Mouse (Mus musculus): ENCODE results near the gene Qrich2.

Qrich2 gene

GRCm38 (mm10) chr11:116445596-116446307, 20.3 kb downstream of the Qrich2 start:
- in situ Hi-C loops (cut with MseI, MboI) = loop anchor here in 1 of 2 experiments (10.0 kb wide), 1 partner anchor 121 kb away; no protein-coding TSS in a partner anchor

GRCm38 (mm10) chr11:116443935-116444334, 22.1 kb downstream of the Qrich2 start:
- in situ Hi-C loops (cut with MseI, MboI) = loop anchor here in 1 of 2 experiments (10.0 kb wide), 1 partner anchor 119 kb away; no protein-coding TSS in a partner anchor

DNA sequence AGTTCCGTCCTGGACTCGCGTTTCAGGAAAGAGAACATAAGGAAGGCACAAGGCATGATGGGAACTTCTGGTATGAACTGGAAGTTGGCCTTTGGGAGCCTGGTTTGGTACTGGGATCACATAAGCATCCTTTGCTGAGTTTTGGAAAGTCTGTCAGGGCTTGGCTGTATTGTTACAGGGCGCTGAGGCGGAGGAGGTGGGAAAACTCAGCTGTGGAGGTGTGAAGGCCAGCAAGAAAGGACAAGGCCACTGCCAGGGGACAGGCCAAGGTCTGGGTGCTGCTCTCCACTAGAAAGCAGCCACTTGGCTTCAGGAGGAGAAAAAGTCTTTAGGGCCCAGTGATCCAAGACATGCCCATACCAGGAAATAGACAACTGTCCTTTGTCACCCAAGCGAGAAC, 22.7 kb downstream of the Qrich2 start:
- in situ Hi-C loops (cut with MseI, MboI) = loop anchor here in 1 of 2 experiments (10.0 kb wide), 1 partner anchor 119 kb away; no protein-coding TSS in a partner anchor

DNA sequence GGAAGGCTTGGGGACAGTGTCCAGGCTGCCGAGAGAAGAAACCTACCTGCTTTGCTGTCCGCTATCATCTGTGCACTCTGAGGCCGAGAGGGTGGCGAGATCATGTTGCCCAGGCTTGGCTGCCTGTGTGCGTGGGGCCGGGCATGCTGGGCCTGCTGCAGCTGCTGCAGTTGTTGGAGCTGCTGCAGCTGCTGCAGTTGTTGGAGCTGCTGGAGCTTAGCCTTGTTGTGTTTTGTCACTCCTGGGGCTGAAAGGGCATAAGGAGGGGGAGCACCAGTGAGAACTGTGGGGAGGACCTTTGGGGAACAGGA, 23.2 kb downstream of the Qrich2 start:
- in situ Hi-C loops (cut with MseI, MboI) = loop anchor here in 1 of 2 experiments (10.0 kb wide), 1 partner anchor 118 kb away; no protein-coding TSS in a partner anchor

GRCm38 (mm10) chr11:116442129-116442866, 23.7 kb downstream of the Qrich2 start:
- in situ Hi-C loops (cut with MseI, MboI) = loop anchor here in 1 of 2 experiments (10.0 kb wide), 1 partner anchor 117 kb away; no protein-coding TSS in a partner anchor

- in situ Hi-C loops (cut with MseI, MboI) = loop anchor here in 1 of 2 experiments (10.0 kb wide), 1 partner anchor 116 kb away; no protein-coding TSS in a partner anchor
Observed at GRCm38 (mm10) chr11:116440408-116441068, 25.5 kb downstream of the Qrich2 start.

- in situ Hi-C loops (cut with MseI, MboI) = loop anchor here in 1 of 2 experiments (10.0 kb wide), 1 partner anchor 115 kb away; no protein-coding TSS in a partner anchor
Observed at GRCm38 (mm10) chr11:116439269-116440240, 26.5 kb downstream of the Qrich2 start.

GRCm38 (mm10) chr11:116437541-116437940, 28.5 kb downstream of the Qrich2 start:
- in situ Hi-C loops (cut with MseI, MboI) = no loop called here

GRCm38 (mm10) chr11:116436725-116437331, 29.2 kb downstream of the Qrich2 start:
- in situ Hi-C loops (cut with MseI, MboI) = no loop called here

GRCm38 (mm10) chr11:116435992-116436724, 29.9 kb downstream of the Qrich2 start:
- in situ Hi-C loops (cut with MseI, MboI) = no loop called here

GRCm38 (mm10) chr11:116434967-116435752, 30.9 kb downstream of the Qrich2 start:
- in situ Hi-C loops (cut with MseI, MboI) = no loop called here

DNA sequence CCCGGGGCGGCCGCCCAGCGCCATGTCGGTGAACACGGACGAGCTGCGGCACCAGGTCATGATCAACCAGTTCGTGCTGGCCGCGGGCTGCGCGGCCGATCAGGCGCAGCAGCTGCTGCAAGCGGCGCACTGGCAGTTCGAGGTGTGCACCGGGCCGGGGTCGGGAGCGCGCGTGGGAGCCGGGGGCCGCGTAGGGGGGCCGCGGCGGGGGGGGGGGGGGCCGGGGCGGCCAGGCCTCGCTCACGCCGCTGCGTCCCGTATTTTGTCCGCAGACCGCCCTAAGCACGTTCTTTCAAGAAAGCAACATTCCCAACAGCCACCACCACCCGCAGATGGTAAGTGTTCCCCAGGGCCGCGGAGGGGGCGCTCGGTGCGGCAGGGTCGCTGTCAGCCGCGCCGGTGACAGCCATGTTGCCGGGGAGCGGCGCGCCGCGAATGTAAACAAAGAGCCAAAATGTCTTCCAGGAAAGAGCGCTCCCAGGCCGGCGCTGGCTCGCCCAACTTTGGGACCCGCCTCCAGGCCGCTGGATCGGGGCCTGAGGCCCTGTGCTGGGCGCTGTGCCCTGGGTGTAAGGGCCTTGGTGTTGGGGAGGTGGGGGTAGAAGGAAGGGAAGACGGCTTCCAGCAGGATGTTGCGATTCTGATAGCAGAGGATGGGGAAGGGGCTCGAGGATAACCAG, 31.6 kb downstream of the Qrich2 start:
- in situ Hi-C loops (cut with MseI, MboI) = no loop called here

DNA sequence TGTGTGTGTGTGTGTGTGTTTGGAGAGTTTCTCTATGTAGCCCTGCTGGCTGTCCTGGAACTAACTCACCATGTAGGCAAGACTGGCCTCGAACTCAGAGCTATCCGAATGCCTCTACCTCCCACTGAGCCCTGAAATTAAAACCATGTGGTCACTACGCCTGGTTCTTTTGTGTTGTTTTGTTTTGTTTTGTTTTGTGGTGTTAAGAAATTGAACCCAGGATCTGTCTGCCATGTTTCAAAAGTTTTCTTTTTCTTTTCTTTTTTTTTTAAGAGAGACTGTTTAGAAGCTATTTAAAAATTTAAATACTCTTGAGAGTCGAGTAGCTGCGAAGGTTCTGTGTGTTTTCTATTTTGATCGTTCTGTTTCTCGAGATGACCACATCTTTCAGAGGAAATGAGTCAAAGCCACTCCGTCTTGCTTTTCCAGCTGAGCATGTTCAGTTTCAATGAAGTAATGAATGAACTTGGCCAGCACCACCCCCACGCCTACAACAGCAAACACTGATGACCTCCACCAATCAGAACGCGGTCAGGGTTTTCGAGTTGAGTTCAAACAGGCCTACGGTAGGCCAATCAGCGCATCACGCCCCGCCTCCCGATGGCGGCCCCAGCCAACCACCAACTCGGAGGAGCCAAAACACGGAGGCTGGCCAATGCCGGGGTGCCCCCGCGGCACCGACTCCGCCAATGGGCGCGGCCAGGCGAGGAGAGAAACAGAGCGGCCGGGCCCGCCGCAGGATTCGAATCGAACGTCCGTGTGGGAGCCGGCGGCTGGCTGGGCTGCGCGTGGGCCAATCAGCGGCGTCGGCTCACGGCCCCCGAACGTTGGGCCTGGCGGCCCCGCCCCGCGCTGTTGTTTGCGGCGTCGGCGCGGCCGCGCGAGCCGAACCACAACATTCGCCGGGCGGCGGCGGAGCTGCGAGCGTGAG, 32.4 kb downstream of the Qrich2 start, which contains the start of gene Ubald2:
Ubald2 (plus strand) TSS at position 739 of the 931 bp plus-strand sequence.
- in situ Hi-C loops (cut with MseI, MboI) = no loop called here

DNA sequence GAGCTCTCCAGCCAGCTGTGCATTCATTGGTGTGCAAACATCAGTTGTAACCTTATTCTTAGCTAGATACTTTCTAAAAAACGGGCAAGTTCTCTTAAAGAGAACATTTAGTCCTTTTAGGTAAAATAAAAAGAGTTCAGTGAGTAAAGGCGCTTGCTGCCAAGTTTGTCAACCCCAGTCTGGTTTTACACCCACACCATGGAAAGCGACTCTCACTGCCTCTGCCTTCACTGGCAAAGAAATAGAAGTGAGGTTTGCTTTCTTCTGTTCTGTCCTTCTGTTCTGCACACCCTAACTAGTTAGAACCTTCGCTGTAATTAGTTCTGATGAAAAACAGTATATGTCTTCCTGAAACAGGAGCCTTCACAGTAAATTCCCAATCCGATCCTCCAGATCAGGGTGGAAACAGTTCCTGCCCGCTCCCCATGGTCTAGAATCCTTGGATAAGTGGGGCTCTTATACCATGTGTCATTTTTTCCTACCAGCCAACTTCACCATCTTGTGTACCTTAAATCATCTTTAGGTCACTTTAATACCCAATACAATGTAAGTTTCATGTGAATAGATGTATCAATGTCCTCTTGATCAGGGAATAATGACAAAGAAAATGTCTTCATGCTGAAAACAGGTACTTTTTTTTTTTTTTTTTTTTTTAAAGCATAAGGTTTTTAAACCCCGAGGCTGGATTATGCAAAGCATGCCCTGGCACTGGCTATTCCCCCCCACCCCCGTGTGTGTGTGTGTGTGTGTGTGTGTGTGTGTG, 33.3 kb downstream of the Qrich2 start:
- in situ Hi-C loops (cut with MseI, MboI) = no loop called here

GRCm38 (mm10) chr11:116432127-116432526, 33.9 kb downstream of the Qrich2 start:
- in situ Hi-C loops (cut with MseI, MboI) = no loop called here

DNA sequence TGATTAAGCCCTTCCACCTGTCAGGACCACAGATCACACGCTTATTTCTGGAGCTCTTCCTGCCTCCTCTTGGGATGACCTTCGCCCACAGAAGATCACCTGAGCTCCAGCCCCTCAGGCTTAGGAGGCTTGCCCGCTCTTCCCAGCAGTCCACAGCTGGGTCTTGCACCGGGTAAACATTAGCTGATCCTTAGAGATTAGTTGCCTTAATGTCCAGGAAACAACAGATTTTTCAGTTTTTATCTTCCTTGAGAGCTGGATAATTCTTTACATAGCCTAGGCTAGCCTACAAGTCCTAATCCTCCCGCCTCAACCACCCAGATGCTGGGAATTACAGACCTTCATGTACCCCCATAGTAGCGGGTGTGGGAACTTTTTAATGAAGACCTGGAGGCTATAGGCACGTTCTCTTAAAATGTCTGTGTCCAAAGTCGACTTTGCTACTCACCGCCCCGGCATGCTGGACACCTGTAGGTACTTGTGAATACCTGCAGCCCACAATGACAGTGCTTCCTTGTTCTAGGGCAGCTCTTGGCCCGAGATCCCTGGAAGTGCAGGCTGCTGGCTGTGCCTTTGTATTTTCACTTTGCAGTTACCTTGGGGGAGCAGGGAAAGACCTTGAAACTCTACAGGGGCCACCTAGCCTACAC, 34.5 kb downstream of the Qrich2 start:
- in situ Hi-C loops (cut with MseI, MboI) = no loop called here
